Mouse (Mus musculus) liver, embryonic 16.5 days (tissue): ENCODE measurements around the gene Acap2. TPM values are rescaled to one million over a fixed set of nuclear protein-coding genes. Genes with fewer than 3 reads are reported as not detected.

ENCODE experiments used
- ATAC-seq: fragments of 200-750 bp; cut with Nextera tagmentation; 2 replicates; pipeline ENCODE4 v1.8.0; 2017; ENCODE audit warnings: low read depth, mild to moderate bottlenecking, moderate number of reproducible peaks, moderate library complexity
- H3K27ac ChIP-seq: fragments of 300-500 bp; sonication (generic); 2 replicates; pipeline ENCODE4 v1.5.1; 2014; ENCODE audit warnings: mild to moderate bottlenecking, low read length
- H3K27me3 ChIP-seq: fragments of 300-500 bp; sonication (generic); 2 replicates; pipeline ENCODE4 v1.6.1; 2014; ENCODE audit warnings: low read depth, low read length, mixed read lengths; ENCODE audit not compliant: control insufficient read depth, insufficient read depth
- H3K36me3 ChIP-seq: fragments of 300-500 bp; sonication (generic); 2 replicates; pipeline ENCODE4 v1.6.1; 2014; ENCODE audit warnings: mild to moderate bottlenecking; ENCODE audit not compliant: control insufficient read depth, insufficient read depth
- H3K4me1 ChIP-seq: fragments of 300-500 bp; sonication (generic); 2 replicates; pipeline ENCODE4 v1.6.1; 2014; ENCODE audit warnings: low read depth, low read length, mixed read lengths; ENCODE audit not compliant: control insufficient read depth
- H3K4me2 ChIP-seq: fragments of 300-500 bp; sonication (generic); 2 replicates; pipeline ENCODE4 v1.6.1; 2014; ENCODE audit warnings: low read depth, low read length, mixed read lengths
- H3K4me3 ChIP-seq: fragments of 300-500 bp; sonication (generic); 2 replicates; pipeline ENCODE4 v1.5.1; 2014; ENCODE audit warnings: low read depth, mild to moderate bottlenecking, low read length
- H3K9ac ChIP-seq: fragments of 300-500 bp; sonication (generic); 2 replicates; pipeline ENCODE4 v1.6.1; 2014; ENCODE audit warnings: low read depth, low read length
- H3K9me3 ChIP-seq: fragments of 300-500 bp; sonication (generic); replicated peaks from 2 replicates; pipeline ENCODE4 v1.6.1; 2016; ENCODE audit warnings: low read length; ENCODE audit not compliant: control insufficient read depth
- WGBS: fragments of 180-500 bp; shearing (Covaris S2); extraction: QIAGEN DNeasy Blood & Tissue Kit; methylation state at CpG from one replicate; pipeline ENCODE4 v1.1.7; 2014; ENCODE audit not compliant: insufficient replicate concordance; 5-methylcytosine and 5-hydroxymethylcytosine counted together
- polyA plus RNA-seq: library from polyadenylated mRNA; unstranded; fragments of >200 nt; fragmentation: Nextera tagmentation; extraction: Ambion mirVana; gene quantifications from 2 replicates; pipeline ENCODE4 v1.2.1, GENCODE M21; 2015

The Acap2 gene
- polyA plus RNA-seq = 5.6 and 5.9 TPM in 2 replicates

GRCm38 (mm10) chr16:31200790-31201567 lies at the start of gene Acap2:
Gene Acap2 (minus strand): TSS chr16:31201245.
- H3K4me3 ChIP-seq = peak within 1 kb of the TSS; percentile 85
- H3K36me3 ChIP-seq = no peaks in the 10 kb centered on the region
- H3K27me3 ChIP-seq = no peaks in the 10 kb centered on the region
- no peaks in the 10 kb centered on the region for H3K9me3 ChIP-seq
- peak; percentile 97 for ATAC-seq
- under 1% methylated on average over 73 of the region's 73 CpGs for WGBS
- peak within 1 kb of the TSS; percentile 62 for H3K4me2 ChIP-seq
- peak within 1 kb of the TSS; percentile 90 for H3K27ac ChIP-seq
- H3K4me1 ChIP-seq = peaks cover 4% of the 10 kb centered on the region
- H3K9ac ChIP-seq = peak within 1 kb of the TSS; percentile 90

- Histone ChIP-seq H3K9me3 (no peaks in the 10 kb centered on the region), H3K36me3 (no peaks in the 10 kb centered on the region), H3K27me3 (no peaks in the 10 kb centered on the region), H3K27ac (no peak overlapping the region), H3K4me3 (no peak overlapping the region), H3K4me2 (no peak overlapping the region), H3K4me1 (no peaks in the 10 kb centered on the region; the same call in 1 of the 2 replicates), H3K9ac (no peak overlapping the region)
- ATAC-seq = no peak
- 69% methylated on average over 3 of the region's 3 CpGs for WGBS
Measured at GRCm38 (mm10) chr16:31249401-31249800, 48.4 kb upstream of the Acap2 start.

GRCm38 (mm10) chr16:31248717-31249116 lies 47.7 kb upstream of the Acap2 start:
- Histone ChIP-seq H3K9me3 (no peaks in the 10 kb centered on the region), H3K36me3 (no peaks in the 10 kb centered on the region), H3K4me3 (no peak overlapping the region), H3K4me2 (no peak overlapping the region), H3K27me3 (no peaks in the 10 kb centered on the region), H3K4me1 (no peaks in the 10 kb centered on the region; the same call in 1 of the 2 replicates), H3K27ac (no peak overlapping the region), H3K9ac (no peak overlapping the region)
- WGBS = 80% methylated on average over 13 of the region's 13 CpGs
- ATAC-seq = no peak

GRCm38 (mm10) chr16:31247442-31247841 lies 46.4 kb upstream of the Acap2 start:
- no peak overlapping the region for H3K4me2 ChIP-seq
- ATAC-seq = no peak
- H3K27ac ChIP-seq = no peak overlapping the region
- H3K4me3 ChIP-seq = no peak overlapping the region
- no peaks in the 10 kb centered on the region for H3K27me3 ChIP-seq
- H3K9me3 ChIP-seq = no peaks in the 10 kb centered on the region
- H3K9ac ChIP-seq = no peak overlapping the region
- 57% methylated on average over 7 of the region's 7 CpGs for WGBS
- no peaks in the 10 kb centered on the region for H3K36me3 ChIP-seq
- H3K4me1 ChIP-seq = no peaks in the 10 kb centered on the region; the same call in 1 of the 2 replicates

- ATAC-seq = no peak
- no peak overlapping the region for H3K9ac ChIP-seq
- no peaks in the 10 kb centered on the region for H3K4me1 ChIP-seq
- H3K9me3 ChIP-seq = no peaks in the 10 kb centered on the region
- WGBS = 68% methylated on average over 3 of the region's 3 CpGs
- no peak overlapping the region for H3K4me3 ChIP-seq
- H3K27me3 ChIP-seq = no peaks in the 10 kb centered on the region
- no peaks in the 10 kb centered on the region for H3K36me3 ChIP-seq
- no peak overlapping the region for H3K4me2 ChIP-seq
- H3K27ac ChIP-seq = no peak overlapping the region
Measured at GRCm38 (mm10) chr16:31244053-31244452, 43.0 kb upstream of the Acap2 start.

- Histone ChIP-seq H3K9ac (no peak overlapping the region), H3K27ac (no peak overlapping the region), H3K9me3 (no peaks in the 10 kb centered on the region), H3K4me1 (no peaks in the 10 kb centered on the region), H3K36me3 (no peaks in the 10 kb centered on the region), H3K27me3 (no peaks in the 10 kb centered on the region), H3K4me3 (no peak overlapping the region), H3K4me2 (no peak overlapping the region)
- ATAC-seq = no peak
- 73% methylated on average over 9 of the region's 9 CpGs for WGBS
Measured at GRCm38 (mm10) chr16:31241433-31241832, 40.4 kb upstream of the Acap2 start.

- Histone ChIP-seq H3K4me1 (no peaks in the 10 kb centered on the region), H3K27ac (no peak overlapping the region), H3K9me3 (no peaks in the 10 kb centered on the region), H3K27me3 (no peaks in the 10 kb centered on the region), H3K9ac (no peak overlapping the region), H3K36me3 (no peaks in the 10 kb centered on the region), H3K4me3 (no peak overlapping the region), H3K4me2 (no peak overlapping the region)
- no peak for ATAC-seq
- 67% methylated on average over 8 of the region's 8 CpGs for WGBS
Measured at GRCm38 (mm10) chr16:31240569-31240968, 39.5 kb upstream of the Acap2 start.

GRCm38 (mm10) chr16:31238281-31238680 lies 37.2 kb upstream of the Acap2 start:
- WGBS = 84% methylated on average over 5 of the region's 5 CpGs
- no peaks in the 10 kb centered on the region for H3K9me3 ChIP-seq
- no peak overlapping the region for H3K9ac ChIP-seq
- no peaks in the 10 kb centered on the region for H3K36me3 ChIP-seq
- no peak overlapping the region for H3K4me3 ChIP-seq
- H3K27ac ChIP-seq = no peak overlapping the region
- H3K4me2 ChIP-seq = no peak overlapping the region
- peaks cover 2% of the 10 kb centered on the region for H3K4me1 ChIP-seq
- no peak for ATAC-seq
- H3K27me3 ChIP-seq = no peaks in the 10 kb centered on the region

- peaks cover 3% of the 10 kb centered on the region for H3K4me1 ChIP-seq
- H3K4me3 ChIP-seq = no peak overlapping the region
- H3K27ac ChIP-seq = no peak overlapping the region
- H3K4me2 ChIP-seq = peak overlapping the region; percentile 11; the same call in 1 of the 2 replicates
- H3K27me3 ChIP-seq = no peaks in the 10 kb centered on the region
- H3K9ac ChIP-seq = no peak overlapping the region
- WGBS = 13% methylated on average over 18 of the region's 18 CpGs
- no peaks in the 10 kb centered on the region for H3K9me3 ChIP-seq
- no peak; the same call in 1 of the 2 replicates for ATAC-seq
- no peaks in the 10 kb centered on the region for H3K36me3 ChIP-seq
Measured at GRCm38 (mm10) chr16:31235457-31236310, 34.6 kb upstream of the Acap2 start.
